Mouse (Mus musculus): ENCODE results near the gene Coq8b.

Coq8b gene

GRCm38 (mm10) chr7:27274916-27275315 is 42.1 kb downstream of the Coq8b start:
- no peak for DNase-seq

GRCm38 (mm10) chr7:27276021-27276420 is 43.2 kb downstream of the Coq8b start:
- DNase-seq = no peak

- no peak for DNase-seq
These were observed 44.4 kb downstream of the Coq8b start for GRCm38 (mm10) chr7:27277191-27277590.

- no peak for DNase-seq
These were observed 48.9 kb downstream of the Coq8b start for GRCm38 (mm10) chr7:27281717-27282116.

GRCm38 (mm10) chr7:27282225-27282624 is 49.4 kb downstream of the Coq8b start:
- DNase-seq = no peak

DNA sequence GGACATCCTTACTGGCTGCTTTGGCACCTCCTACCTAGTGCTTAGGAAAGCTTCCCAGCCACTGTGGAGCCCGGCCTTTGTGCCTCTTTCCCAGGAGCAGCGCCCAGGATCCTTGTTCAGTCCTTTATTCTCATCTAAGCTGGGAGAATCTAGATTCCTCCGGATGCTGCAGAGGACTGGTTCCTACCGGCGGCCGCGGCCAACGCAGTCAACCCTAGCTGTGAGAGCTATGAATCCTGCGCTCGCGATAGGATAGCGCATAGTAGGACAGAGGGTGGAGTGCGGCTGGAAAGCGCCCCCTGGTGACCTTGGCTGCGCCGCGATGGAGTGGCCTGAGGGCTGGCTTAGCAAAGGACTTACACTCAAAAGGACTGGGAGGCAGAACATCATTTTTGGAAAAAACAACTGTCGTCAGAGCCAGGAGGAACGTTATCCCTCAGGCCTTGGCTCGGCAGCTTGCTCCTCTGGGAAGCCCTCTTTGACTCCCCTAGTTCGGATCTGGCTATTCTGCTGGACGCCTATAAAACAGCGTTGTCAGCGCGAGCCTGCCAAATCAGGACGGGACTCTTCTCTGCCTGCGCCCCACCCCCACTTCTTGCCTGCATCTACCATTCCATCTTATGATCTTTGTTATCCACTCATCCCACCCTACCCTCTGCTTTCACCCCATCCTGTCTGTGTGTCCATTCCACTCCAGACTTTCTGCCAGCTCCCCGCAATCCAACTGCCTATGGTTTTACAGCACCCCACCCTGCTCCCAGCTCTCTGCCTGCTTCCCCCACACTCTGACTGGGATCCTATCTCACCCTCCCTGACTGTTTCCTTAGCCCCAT is 52.3 kb downstream of the Coq8b start:
- DNase-seq = no peak

DNA sequence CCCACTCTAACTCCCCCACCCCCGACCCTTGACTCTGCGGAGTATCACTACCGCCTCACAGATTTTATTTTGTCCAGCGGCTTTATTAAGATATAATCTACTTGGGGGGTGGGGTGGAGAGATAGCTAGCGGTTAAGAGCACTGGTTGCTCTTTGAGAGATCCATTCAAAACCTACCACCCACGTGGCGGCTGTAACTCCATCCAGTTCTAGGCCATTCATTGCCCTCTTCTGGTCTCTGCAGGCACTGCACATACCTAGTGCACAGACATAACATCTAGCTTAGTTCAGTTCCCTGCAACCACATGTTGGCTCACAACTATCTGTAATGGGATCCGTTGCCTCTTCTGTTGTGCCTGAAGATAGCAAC is 52.9 kb downstream of the Coq8b start:
- DNase-seq = peak; percentile 66

- DNase-seq = no peak
These were observed 55.9 kb downstream of the Coq8b start for GRCm38 (mm10) chr7:27288732-27289131.

DNA sequence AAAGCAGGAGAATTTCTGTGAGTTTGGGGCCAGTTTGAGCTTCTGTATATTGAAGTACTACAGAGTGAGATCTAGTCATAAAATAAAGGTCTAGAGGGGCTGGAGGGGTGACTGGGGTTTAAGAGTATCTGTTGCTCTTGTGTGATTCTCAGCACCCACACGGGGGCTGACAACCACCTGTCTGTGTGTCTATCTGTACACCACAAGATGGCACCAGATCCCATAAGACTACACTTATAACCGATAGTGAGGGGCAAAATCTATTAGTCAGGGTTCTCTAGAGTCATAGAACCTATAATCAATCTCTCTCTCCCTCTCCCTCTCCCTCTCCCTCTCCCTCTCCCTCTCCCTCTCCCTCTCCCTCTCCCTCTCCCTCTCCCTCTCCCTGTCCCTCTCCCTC is 57.7 kb downstream of the Coq8b start:
- no peak for DNase-seq

- peak; percentile 65 for DNase-seq
These were observed 59.1 kb downstream of the Coq8b start for GRCm38 (mm10) chr7:27291795-27292466.

DNA sequence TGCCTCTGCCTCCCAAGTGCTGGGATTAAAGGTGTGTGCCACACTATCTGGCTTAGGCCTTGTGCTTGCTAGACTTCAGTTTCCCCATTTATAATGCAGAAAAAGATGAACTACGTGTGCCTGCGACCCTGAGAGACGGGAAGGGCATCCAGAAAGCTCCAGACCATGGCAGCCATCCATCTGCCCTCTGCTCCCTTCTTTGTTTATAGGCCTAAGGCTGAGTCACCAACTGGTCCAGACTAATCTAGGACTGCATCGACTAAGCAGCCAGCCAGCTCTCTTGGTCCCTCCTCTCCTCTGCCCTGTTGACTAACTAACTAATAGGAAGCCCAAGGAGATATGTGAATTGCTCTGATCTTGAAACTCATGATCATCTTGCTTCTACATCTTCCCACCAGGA is 63.1 kb downstream of the Coq8b start:
- DNase-seq = no peak

- DNase-seq = no peak
These were observed 63.7 kb downstream of the Coq8b start for GRCm38 (mm10) chr7:27296518-27296917.

- DNase-seq = no peak
These were observed 65.3 kb downstream of the Coq8b start for GRCm38 (mm10) chr7:27298033-27298610.

- DNase-seq = no peak
These were observed 66.0 kb downstream of the Coq8b start for GRCm38 (mm10) chr7:27298816-27299215.

DNA sequence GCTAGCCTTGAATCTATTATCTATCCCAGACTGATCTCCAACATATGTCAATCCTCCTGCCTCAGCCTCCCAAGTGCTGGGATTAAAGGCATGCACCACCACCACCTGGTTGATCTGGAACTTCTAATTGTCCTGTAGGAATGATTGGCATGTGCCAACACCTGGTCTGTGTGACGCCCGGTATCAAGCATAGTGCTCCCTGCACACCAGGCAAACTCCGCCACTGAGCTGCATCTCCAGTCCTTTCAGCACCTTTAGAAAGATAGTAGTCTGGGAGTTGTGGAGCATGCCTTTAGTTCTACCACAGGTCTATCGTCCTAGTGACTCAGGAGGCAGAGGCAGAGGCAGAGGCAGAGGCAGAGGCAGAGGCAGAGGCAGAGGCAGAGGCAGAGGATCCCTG is 67.5 kb downstream of the Coq8b start:
- no peak for DNase-seq

- DNase-seq = peak; percentile 40
These were observed 68.0 kb downstream of the Coq8b start for GRCm38 (mm10) chr7:27300801-27301200.

GRCm38 (mm10) chr7:27302172-27302571 is 69.3 kb downstream of the Coq8b start:
- peak; percentile 63 for DNase-seq

DNA sequence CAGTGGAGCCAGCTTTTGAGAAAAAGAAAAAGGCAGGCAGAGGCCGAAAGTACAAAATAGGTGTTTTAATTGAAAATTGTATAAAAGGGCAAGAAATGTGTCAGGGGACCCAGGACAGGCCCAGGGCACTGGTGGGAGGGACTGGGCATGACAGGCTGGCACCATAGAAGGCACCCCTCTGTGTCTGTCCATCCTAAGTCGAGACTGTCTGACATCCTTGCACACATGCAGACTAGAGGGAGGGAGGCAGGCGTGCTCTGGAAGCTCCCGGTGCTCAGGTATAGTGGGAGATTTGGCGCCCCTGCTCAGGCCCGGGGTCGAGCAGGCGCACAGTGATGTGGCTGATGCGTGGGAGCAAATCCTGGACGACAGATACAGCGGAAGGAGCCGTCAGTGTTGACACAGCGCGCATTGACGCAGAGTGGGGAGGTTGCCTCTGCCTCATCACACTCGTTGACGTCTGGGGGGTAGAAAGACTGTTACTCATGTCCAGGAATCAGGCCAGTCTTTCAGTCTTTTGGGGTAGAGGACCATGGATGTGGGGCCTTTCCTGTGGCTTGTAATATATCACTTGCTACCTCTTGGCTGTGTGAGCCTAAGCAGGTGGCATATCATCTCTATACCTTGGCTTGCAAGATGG is 72.4 kb downstream of the Coq8b start:
- DNase-seq = no peak

GRCm38 (mm10) chr7:27306161-27307160 is 73.6 kb downstream of the Coq8b start:
- DNase-seq = no peak

DNA sequence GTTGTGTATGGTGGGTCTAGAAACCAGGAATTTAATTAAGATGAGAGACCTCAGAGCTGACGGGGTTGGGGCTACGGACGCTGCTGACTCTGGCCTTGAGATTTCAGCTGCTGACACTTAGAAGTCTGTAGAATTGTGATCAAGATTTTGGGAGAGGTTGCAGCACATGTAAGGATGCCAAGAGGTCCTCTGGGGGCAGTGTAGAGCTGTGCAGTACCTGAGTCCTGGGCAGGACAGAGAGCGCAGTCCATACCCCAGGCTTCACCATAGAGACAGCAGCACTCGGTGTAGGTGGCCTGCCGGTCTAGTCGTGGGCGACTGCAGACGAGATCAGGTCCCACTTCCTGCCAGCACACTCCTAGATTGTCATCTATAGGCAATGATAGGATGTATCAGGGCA is 74.7 kb downstream of the Coq8b start:
- no peak for DNase-seq

Measured in right cerebral cortex, adult 18-20 months (tissue).